Mouse (Mus musculus): Measurements from ENCODE around the gene Islr. TPM values are rescaled to one million over a fixed set of nuclear protein-coding genes. Genes with fewer than 3 reads are reported as not detected.

The Islr gene
- polyA plus RNA-seq, 1 experiment from 2014 or later, result 26.2 TPM

GRCm38 (mm10) chr9:58225915-58226913 lies 22.1 kb upstream of the Islr start:
- no peak overlapping the region for H3K4me2 ChIP-seq (ENCODE audit: low read length)
- H3K27ac ChIP-seq (ENCODE audit: low read length), result no peak overlapping the region
- ATAC-seq, result no peak
- no peaks in the 10 kb centered on the region for H3K27me3 ChIP-seq (ENCODE audit: control insufficient read depth, insufficient read depth, low read depth, low read length)
- no peak overlapping the region for H3K4me3 ChIP-seq (ENCODE audit: low read depth, low read length)
- H3K9me3 ChIP-seq (replicated peaks; ENCODE audit: control insufficient read depth, low read length, poor library complexity, severe bottlenecking), result no peaks in the 10 kb centered on the region
- H3K36me3 ChIP-seq (ENCODE audit: control insufficient read depth, insufficient read depth, low read length), result no peaks in the 10 kb centered on the region; the same call in 1 of the 2 replicates
- no peaks in the 10 kb centered on the region for H3K4me1 ChIP-seq (ENCODE audit: control insufficient read depth, insufficient read depth, low read length)
- H3K9ac ChIP-seq (ENCODE audit: low read depth, low read length), result no peak overlapping the region
- 68% methylated on average over 9 of the region's 9 CpGs for WGBS

GRCm38 (mm10) chr9:58224356-58224755 lies 20.2 kb upstream of the Islr start:
- 100% methylated on average over 2 of the region's 2 CpGs for WGBS
- Histone ChIP-seq H3K9ac (ENCODE audit: low read depth, low read length) (no peak overlapping the region), H3K27me3 (ENCODE audit: control insufficient read depth, insufficient read depth, low read depth, low read length) (no peaks in the 10 kb centered on the region), H3K36me3 (ENCODE audit: control insufficient read depth, insufficient read depth, low read length) (no peaks in the 10 kb centered on the region; the same call in 1 of the 2 replicates), H3K4me2 (ENCODE audit: low read length) (no peak overlapping the region), H3K4me1 (ENCODE audit: control insufficient read depth, insufficient read depth, low read length) (no peaks in the 10 kb centered on the region), H3K27ac (ENCODE audit: low read length) (no peak overlapping the region), H3K4me3 (ENCODE audit: low read depth, low read length) (no peak overlapping the region), H3K9me3 (replicated peaks; ENCODE audit: control insufficient read depth, low read length, poor library complexity, severe bottlenecking) (no peaks in the 10 kb centered on the region)
- ATAC-seq, result no peak

GRCm38 (mm10) chr9:58220218-58220903 lies 16.3 kb upstream of the Islr start:
- no peak overlapping the region for H3K4me3 ChIP-seq (ENCODE audit: low read depth, low read length)
- no peaks in the 10 kb centered on the region for H3K36me3 ChIP-seq (ENCODE audit: control insufficient read depth, insufficient read depth, low read length)
- no peak overlapping the region for H3K9ac ChIP-seq (ENCODE audit: low read depth, low read length)
- H3K4me2 ChIP-seq (ENCODE audit: low read length), result no peak overlapping the region
- no peak for ATAC-seq
- H3K27me3 ChIP-seq (ENCODE audit: control insufficient read depth, insufficient read depth, low read depth, low read length), result no peaks in the 10 kb centered on the region
- H3K4me1 ChIP-seq (ENCODE audit: control insufficient read depth, insufficient read depth, low read length), result no peaks in the 10 kb centered on the region; the same call in 1 of the 2 replicates
- H3K27ac ChIP-seq (ENCODE audit: low read length), result no peak overlapping the region
- H3K9me3 ChIP-seq (replicated peaks; ENCODE audit: control insufficient read depth, low read length, poor library complexity, severe bottlenecking), result no peaks in the 10 kb centered on the region
- 74% methylated on average over 24 of the region's 24 CpGs for WGBS

- Histone ChIP-seq H3K4me3 (ENCODE audit: low read depth, low read length) (no peak overlapping the region), H3K9ac (ENCODE audit: low read depth, low read length) (no peak overlapping the region), H3K27ac (ENCODE audit: low read length) (no peak overlapping the region), H3K4me2 (ENCODE audit: low read length) (no peak overlapping the region), H3K27me3 (ENCODE audit: control insufficient read depth, insufficient read depth, low read depth, low read length) (no peaks in the 10 kb centered on the region), H3K36me3 (ENCODE audit: control insufficient read depth, insufficient read depth, low read length) (no peaks in the 10 kb centered on the region), H3K9me3 (replicated peaks; ENCODE audit: control insufficient read depth, low read length, poor library complexity, severe bottlenecking) (no peaks in the 10 kb centered on the region), H3K4me1 (ENCODE audit: control insufficient read depth, insufficient read depth, low read length) (peaks cover 6% of the 10 kb centered on the region; the same call in 1 of the 2 replicates)
- 91% methylated on average over 3 of the region's 3 CpGs for WGBS
- ATAC-seq, result no peak
Measured at GRCm38 (mm10) chr9:58218539-58218938, 14.4 kb upstream of the Islr start.

- Histone ChIP-seq H3K36me3 (ENCODE audit: control insufficient read depth, insufficient read depth, low read length) (no peaks in the 10 kb centered on the region), H3K27me3 (ENCODE audit: control insufficient read depth, insufficient read depth, low read depth, low read length) (no peaks in the 10 kb centered on the region), H3K4me2 (ENCODE audit: low read length) (no peak overlapping the region), H3K4me1 (ENCODE audit: control insufficient read depth, insufficient read depth, low read length) (peaks cover 6% of the 10 kb centered on the region; the same call in 1 of the 2 replicates), H3K9ac (ENCODE audit: low read depth, low read length) (no peak overlapping the region), H3K27ac (ENCODE audit: low read length) (no peak overlapping the region), H3K9me3 (replicated peaks; ENCODE audit: control insufficient read depth, low read length, poor library complexity, severe bottlenecking) (no peaks in the 10 kb centered on the region), H3K4me3 (ENCODE audit: low read depth, low read length) (no peak overlapping the region)
- WGBS, result 38% methylated on average over 6 of the region's 6 CpGs
- 0 out of 2 replicates have a peak, but pooled peaks have one; percentile 65 for ATAC-seq
Measured at GRCm38 (mm10) chr9:58216402-58216801, 12.3 kb upstream of the Islr start.

- no peak for ATAC-seq
- Histone ChIP-seq H3K27ac (ENCODE audit: low read length) (no peak overlapping the region), H3K36me3 (ENCODE audit: control insufficient read depth, insufficient read depth, low read length) (no peaks in the 10 kb centered on the region), H3K4me1 (ENCODE audit: control insufficient read depth, insufficient read depth, low read length) (peaks cover 6% of the 10 kb centered on the region; the same call in 1 of the 2 replicates), H3K9ac (ENCODE audit: low read depth, low read length) (no peak overlapping the region), H3K27me3 (ENCODE audit: control insufficient read depth, insufficient read depth, low read depth, low read length) (no peaks in the 10 kb centered on the region), H3K9me3 (replicated peaks; ENCODE audit: control insufficient read depth, low read length, poor library complexity, severe bottlenecking) (no peaks in the 10 kb centered on the region), H3K4me3 (ENCODE audit: low read depth, low read length) (no peak overlapping the region), H3K4me2 (ENCODE audit: low read length) (no peak overlapping the region)
- WGBS, result 65% methylated on average over 8 of the region's 8 CpGs
Measured at GRCm38 (mm10) chr9:58214519-58215180, 10.5 kb upstream of the Islr start.

- no peak overlapping the region for H3K4me2 ChIP-seq (ENCODE audit: low read length)
- H3K27me3 ChIP-seq (ENCODE audit: control insufficient read depth, insufficient read depth, low read depth, low read length), result no peaks in the 10 kb centered on the region
- 27% methylated on average over 5 of the region's 5 CpGs for WGBS
- ATAC-seq, result no peak
- H3K4me3 ChIP-seq (ENCODE audit: low read depth, low read length), result no peak overlapping the region
- no peak overlapping the region for H3K27ac ChIP-seq (ENCODE audit: low read length)
- no peaks in the 10 kb centered on the region for H3K9me3 ChIP-seq (replicated peaks; ENCODE audit: control insufficient read depth, low read length, poor library complexity, severe bottlenecking)
- H3K36me3 ChIP-seq (ENCODE audit: control insufficient read depth, insufficient read depth, low read length), result no peaks in the 10 kb centered on the region
- no peak overlapping the region for H3K9ac ChIP-seq (ENCODE audit: low read depth, low read length)
- peaks cover 6% of the 10 kb centered on the region; the same call in 1 of the 2 replicates for H3K4me1 ChIP-seq (ENCODE audit: control insufficient read depth, insufficient read depth, low read length)
Measured at GRCm38 (mm10) chr9:58213865-58214264, 9.8 kb upstream of the Islr start.

- no peak for ATAC-seq
- 67% methylated on average over 5 of the region's 5 CpGs for WGBS
- Histone ChIP-seq H3K9me3 (replicated peaks; ENCODE audit: control insufficient read depth, low read length, poor library complexity, severe bottlenecking) (no peaks in the 10 kb centered on the region), H3K4me1 (ENCODE audit: control insufficient read depth, insufficient read depth, low read length) (peaks cover 6% of the 10 kb centered on the region; the same call in 1 of the 2 replicates), H3K27ac (ENCODE audit: low read length) (no peak overlapping the region), H3K27me3 (ENCODE audit: control insufficient read depth, insufficient read depth, low read depth, low read length) (no peaks in the 10 kb centered on the region), H3K36me3 (ENCODE audit: control insufficient read depth, insufficient read depth, low read length) (no peaks in the 10 kb centered on the region), H3K9ac (ENCODE audit: low read depth, low read length) (no peak overlapping the region), H3K4me3 (ENCODE audit: low read depth, low read length) (no peak overlapping the region), H3K4me2 (ENCODE audit: low read length) (no peak overlapping the region)
Measured at GRCm38 (mm10) chr9:58213377-58213776, 9.3 kb upstream of the Islr start.
